Mouse (Mus musculus) 3T3-L1 (cell line): ENCODE measurements around the gene Oas1c.
"Not testable (repeated sequence)": the region's sequence is repeated elsewhere in the genome, so short reads cannot be mapped to it uniquely, and the experiment has no call there.

Experiments
- DNase-seq: peaks from one replicate; pipeline ENCODE4 v3.0.0-alpha.2; 2015; ENCODE audit warnings: low read depth, low spot score

The Oas1c gene

GRCm38 (mm10) chr5:120811951-120812819 is at the start of gene Oas1c:
Gene Oas1c, minus strand, starts transcription at chr5:120812514.
- peak; percentile 99 for DNase-seq

DNA sequence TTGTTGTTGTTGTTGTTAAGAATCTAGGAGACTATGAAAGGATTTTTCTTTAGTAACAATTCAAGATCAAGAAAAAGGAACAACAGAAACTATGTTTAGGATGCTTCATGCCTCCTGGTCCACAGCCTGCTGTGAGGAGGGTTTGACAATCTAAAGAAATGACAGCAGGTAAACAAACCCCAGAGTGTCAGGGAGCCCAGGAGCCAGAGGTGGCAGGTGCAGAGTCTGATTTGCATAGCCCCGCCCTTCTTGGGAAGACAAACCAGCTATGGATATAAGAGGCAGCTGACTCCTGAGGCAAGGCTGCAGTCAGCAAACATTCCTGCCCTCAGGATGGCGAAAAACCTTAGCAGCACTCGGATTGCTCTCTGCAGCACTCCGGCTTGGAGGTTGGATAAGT is 48.8 kb upstream of the Oas1c start, which contains the start of gene Oas1h:
TSS of gene Oas1h (plus strand) at position 301 of the 400 bp plus-strand sequence.
- no peak for DNase-seq

DNA sequence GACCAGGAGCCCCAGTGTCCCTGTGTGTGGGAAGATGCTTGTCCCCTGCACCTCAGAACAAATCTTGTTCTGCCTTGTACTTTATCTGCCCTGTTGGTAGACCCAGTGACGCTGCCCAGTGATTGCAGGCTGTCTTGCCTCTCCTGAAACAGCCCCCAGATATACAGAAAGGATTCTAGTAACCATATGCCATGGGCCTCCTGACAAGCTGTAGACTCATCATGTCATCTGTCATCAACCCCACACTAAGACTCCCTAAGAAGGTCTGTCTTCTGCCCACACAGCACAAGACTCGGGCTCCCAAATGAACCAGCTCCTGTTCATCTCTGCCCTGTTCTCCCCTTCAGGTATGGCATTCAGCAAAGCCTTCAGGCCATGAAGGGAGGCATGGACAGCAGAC is 46.9 kb upstream of the Oas1c start:
- DNase-seq, result no peak

GRCm38 (mm10) chr5:120849601-120850136 is 37.4 kb upstream of the Oas1c start:
- peak; percentile 78 for DNase-seq

DNA sequence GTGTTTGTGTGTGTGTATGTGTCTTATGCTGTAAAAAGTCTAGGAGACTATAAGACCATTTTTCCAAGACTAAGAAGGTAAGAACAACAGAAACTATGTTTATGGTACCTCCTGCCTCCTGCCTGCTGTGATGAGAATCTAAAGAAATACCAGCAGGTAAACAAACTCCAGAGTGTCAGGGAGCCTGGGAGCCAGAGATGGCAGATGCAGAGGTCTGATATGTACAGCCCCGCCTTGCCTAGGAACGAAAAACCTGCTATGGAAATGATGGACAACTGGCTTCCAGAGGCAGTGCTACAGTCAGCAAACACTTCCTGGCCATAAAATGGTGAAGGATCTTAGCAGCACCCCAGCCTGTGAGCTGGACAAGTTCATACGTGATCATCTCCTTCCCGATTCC is 34.8 kb upstream of the Oas1c start, which contains the start of gene Oas1f:
TSS of gene Oas1f (plus strand) at position 301 of the 400 bp plus-strand sequence.
- no peak for DNase-seq

DNA sequence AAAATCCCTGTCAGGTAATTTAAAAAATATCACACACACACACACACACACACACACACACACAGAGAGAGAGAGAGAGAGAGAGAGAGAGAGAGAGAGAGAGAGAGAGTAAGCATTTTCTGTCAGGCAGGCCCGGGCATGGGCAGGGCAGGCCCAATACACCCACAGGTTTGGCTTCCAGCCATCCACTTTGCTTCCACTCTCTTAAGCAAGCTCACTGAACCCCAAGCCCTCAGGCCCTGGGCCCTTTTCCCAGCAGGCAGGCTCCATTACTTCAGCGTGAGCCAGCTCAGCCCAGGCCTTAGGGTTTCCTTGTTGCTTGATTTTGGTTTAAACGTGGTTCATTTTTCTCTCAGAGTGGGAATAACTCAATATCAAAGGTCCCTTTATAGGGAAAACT is 32.4 kb upstream of the Oas1c start:
- DNase-seq, result peak; percentile 85

GRCm38 (mm10) chr5:120836731-120837585 is 24.6 kb upstream of the Oas1c start:
- peak; percentile 72 for DNase-seq

DNA sequence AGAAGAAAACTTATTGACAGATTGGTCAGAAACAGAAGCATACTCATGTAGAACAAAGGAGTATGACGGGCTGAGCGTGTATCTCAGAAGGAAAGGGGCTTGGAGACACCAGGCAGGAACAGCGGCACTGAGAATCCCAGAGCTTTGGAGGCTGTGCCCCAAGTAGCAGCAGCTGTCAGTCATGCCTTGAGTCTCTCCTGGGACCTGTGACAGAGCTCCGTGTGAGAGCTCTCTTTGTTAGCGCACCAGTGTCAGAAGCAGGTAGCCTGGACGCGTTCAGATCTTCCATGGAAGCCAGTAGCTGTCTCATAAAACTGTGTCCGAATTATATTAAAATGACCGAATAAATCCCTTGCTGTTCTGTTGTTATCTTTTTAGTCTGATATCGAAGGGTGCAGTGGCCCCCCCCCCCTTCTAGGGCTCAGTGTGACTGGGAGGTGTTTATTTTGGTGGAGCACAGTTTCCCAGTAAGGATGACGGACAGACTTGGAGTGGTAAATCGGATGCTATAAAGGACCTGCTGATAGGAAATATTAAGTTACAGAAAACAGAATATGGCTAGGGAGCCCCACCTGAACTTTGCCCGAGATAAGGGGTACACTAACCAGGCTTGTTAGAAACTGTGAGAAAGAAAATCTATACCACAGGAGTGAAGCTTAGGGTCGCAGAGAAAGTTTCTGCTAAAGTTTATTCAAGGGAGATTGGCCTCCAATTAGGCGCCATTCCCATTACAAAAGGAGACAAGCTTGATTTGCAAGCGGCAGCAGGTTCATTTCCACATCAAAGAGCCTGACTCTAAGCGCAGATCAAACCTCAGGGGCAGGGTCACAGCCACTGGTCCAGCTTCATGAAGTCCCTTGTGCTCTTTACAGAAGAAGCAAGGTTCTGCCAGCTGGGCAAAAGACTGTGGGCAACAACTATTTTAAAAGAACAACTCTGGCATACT is 21.3 kb upstream of the Oas1c start:
- DNase-seq, result no peak

DNA sequence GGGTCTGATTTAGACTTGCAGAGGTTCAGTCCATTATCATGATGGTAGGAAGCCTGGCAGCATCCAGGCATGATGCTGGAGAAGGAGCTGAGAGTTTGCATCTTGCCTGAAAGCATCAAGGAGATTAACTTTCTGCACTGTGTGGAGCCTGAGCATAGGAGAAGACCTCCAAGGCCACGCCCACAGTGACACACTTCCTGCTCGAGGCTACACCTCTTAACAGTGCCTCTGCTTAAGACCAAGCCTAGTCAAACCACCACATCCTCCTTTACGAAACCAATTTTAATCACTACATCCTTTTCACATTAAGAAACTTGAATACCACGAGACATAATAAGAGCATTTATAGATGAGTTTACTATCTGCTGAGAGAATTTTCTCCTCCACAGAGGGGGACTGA is 18.7 kb upstream of the Oas1c start:
- DNase-seq, result no peak

DNA sequence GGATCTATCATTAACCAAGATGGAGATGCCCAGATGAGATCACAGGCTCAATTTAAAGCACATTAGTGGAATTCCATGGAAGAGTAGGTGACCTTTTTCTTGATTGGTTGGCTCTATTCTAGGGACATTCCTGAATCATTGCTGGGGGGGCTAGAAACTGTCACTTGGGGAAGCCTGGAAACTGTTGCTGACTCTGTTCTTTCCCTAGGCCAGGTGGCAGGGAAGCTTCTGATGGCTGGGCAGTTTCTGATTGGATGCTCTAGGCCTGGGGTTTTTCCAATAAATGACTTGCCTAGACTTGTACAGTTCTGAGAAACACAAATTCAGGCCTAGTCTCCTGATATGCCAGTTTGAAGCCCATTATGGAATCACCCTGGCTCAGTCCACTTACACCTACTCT is 6.7 kb upstream of the Oas1c start:
- no peak for DNase-seq

GRCm38 (mm10) chr5:120815949-120816348 is 3.6 kb upstream of the Oas1c start:
- DNase-seq, result peak; percentile 56

- peak; percentile 9 for DNase-seq
Observed at GRCm38 (mm10) chr5:120813023-120813422, 709 bp upstream of the Oas1c start.

DNA sequence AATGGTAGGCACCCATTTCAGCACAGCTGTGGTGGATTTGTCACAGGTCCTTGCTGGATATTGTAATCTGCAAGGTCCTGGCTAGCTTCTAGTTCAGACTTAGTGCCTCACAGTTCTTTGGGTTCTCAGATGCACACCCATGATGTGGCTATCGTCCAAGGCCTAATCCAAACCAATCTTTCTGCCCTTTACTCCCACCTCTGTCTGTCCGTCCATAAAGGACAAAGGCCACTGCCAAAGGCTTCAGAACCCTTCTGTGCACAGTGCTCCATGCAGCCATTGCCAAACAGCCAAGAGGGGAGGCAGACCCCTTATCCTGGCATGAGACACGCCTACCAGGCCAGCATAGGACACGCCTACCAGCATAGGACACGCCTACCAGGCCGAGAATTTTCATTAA is 3.1 kb downstream of the Oas1c start:
- DNase-seq, result no peak

DNA sequence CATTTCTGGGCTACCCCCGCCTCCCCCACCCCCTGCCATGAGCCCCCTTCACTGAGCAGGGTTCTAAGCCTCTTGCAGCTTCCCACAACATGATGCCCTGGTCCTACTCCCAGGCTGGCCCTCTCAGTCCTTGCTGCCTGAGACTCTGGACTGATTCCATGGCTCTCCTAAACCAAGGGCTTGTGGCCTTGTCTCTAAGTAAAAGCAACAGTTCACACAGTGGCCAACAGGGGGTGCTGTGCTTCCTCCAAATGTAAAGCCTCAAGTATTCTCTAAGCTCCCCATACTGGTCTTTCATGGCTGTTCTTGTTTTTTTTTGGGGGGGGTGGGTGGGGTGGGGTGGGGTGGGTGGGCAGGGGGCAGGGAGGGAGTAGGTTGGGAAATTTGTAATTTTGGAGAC is 5.9 kb downstream of the Oas1c start:
- peak; percentile 85 for DNase-seq

DNA sequence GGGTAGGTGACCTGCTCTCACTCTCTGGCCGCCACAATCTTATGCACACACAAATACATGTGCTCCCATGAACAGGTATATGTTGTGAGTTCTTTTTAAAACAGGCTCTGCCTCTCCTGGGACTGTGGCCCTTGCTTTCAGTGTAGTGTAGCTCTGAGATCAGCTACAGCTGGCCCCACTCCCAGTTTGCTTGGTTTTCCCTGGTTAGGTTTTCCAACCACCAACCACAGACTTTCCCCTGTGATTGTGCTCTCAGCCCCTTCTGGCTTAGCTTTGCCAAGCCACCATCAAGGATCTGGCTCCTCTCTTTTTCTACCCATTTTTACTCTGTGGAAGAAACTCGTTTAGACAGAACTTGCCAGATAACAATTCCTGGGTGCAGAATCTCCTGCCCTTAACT is 8.7 kb downstream of the Oas1c start:
- peak; percentile 61 for DNase-seq

GRCm38 (mm10) chr5:120798943-120799342 is 13.4 kb downstream of the Oas1c start:
- DNase-seq, result not testable (repeated sequence)

- DNase-seq, result not testable (repeated sequence)
Observed at GRCm38 (mm10) chr5:120798147-120798546, 14.2 kb downstream of the Oas1c start.

DNA sequence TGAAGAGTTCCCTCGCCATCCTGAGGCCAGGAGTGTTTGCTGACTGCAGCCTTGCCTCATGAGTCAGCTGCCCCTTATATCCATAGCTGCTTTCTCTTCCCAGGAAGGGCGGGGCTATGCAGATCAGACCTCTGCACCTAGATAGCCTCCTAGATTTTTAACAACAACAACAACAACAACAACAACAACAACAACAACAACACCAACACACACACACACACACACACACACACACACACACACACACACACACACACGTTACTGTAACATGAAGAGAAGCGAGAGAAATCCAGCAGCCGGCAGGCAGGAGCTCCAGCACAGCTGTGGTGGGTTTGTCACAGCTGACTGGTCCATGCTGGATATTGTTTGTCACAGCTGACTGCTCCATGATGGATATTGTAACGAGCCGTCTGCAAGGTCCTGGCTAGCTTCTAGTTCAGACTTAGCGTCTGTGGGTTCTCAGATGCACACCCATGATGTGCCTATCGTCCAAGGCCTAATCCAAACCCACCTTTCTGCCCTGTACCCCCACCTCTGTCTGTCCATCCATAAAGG is 16.8 kb downstream of the Oas1c start, which contains the start of gene Oas1e:
TSS of gene Oas1e (minus strand) at position 51 of the 555 bp plus-strand sequence.
- not testable (repeated sequence) for DNase-seq

GRCm38 (mm10) chr5:120793043-120793442 is 19.3 kb downstream of the Oas1c start:
- peak; percentile 76 for DNase-seq

DNA sequence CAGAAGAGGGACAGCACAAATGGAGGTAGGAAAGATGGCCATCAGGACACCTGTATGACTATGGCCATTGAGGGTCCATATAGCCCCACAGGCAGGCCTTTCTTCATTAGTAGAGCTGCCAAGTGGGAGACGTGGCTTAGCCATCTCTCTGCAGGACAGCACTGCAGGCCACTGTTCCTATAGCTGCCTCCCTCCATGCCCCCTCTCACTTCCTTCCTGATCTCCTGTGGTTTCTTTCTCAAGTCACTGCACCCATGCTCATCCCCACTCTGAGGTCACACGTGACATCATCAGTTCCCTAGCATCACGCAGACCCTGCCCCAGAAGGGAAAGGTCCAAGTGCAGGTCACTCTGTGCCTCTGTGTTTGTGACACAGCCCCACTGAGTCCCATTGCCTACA is 25.3 kb downstream of the Oas1c start:
- DNase-seq, result no peak
